Mouse (Mus musculus): ENCODE measurements at regions not wholly inside any gene's neighbourhood (a gene's known extent, or its start where the extent isn't known, plus 50 kb on each side); places are given as distances from the start of the nearest gene placed in this dataset.

DNA sequence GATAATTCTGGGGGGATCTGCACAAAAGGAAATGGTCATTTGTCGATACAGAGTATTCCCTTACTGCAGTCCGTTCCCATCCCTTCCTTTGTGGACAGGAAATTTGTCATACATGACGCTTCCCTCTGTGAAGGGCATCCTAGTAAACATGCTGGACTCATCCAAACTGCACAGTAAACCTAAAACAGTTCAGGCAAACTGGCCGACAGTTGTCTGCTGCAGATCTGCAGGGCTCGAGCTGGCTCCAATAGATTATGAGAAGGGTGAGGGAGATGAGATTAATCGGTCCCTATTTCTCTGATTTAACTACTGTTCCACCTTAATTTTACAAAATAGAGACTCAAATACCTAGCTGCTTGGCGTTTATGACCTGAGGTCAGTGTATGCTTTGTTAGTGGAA is 76.3 kb upstream of the Oxgr1 start:
- TF ChIP-seq NANOG (IDR thresholded peaks at IDR 0.05; ENCODE audit: borderline replicate concordance, low read length) = no peak
- no peak for TF ChIP-seq POU5F1 (IDR thresholded peaks at IDR 0.05; ENCODE audit: borderline replicate concordance, low read length)

Measured in E14TG2a.4 (cell line).